Mouse (Mus musculus) bone marrow, adult 2 months (tissue): Measurements from ENCODE around the gene Efna1.

Experiments used
- CTCF ChIP-seq: fragments of 200-500 bp; IDR thresholded peaks from 2 replicates; pipeline ENCODE4 v1.5.1; 2011; ENCODE audit warnings: low read length, control low read depth; ENCODE audit not compliant: control insufficient read depth, insufficient read depth
- POLR2A ChIP-seq: fragments of 200-500 bp; IDR thresholded peaks from 2 replicates; pipeline ENCODE4 v1.6.1; 2011; ENCODE audit warnings: low read depth, mild to moderate bottlenecking, control low read depth, low read length, borderline replicate concordance; ENCODE audit not compliant: control insufficient read depth

DNA sequence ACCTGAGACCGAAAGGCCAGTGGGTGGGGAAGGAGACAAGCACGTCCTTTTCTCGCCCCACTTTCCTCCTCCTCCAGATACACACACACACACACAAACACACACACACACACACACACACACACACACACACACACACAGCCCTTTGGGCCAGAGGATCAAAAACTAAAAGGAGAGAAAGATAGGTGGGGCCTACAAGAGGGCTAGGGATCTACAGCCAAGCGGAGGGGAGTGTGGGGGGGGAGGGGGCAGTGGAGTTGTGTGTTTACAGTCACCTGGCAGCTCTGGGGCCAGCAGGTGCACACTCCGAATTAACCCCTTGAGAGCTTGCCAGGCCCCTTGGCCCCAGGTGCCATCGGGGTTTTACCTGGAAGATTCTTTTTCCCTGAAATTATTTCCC is 48.3 kb downstream of the Efna1 start:
- no peak for TF ChIP-seq POLR2A
- TF ChIP-seq CTCF = no peak
